Mouse (Mus musculus) intestine, postnatal 0 days (tissue): ENCODE measurements around the gene Slc7a5. TPM values are rescaled to one million over a fixed set of nuclear protein-coding genes. Genes with fewer than 3 reads are reported as not detected.
A peak's percentile ranks its signal among the peaks of the same experiment; 100 is the strongest.

ENCODE experiments used
- ATAC-seq: fragments of 200-750 bp; cut with Nextera tagmentation; 2 replicates; pipeline ENCODE4 v1.8.0; 2017; ENCODE audit warnings: mild to moderate bottlenecking, moderate TSS enrichment, moderate library complexity
- H3K27ac ChIP-seq: fragments of 300-500 bp; sonication (generic); 2 replicates; pipeline ENCODE4 v1.5.1; 2014; ENCODE audit warnings: mild to moderate bottlenecking, low read depth, low read length, moderate library complexity
- H3K27me3 ChIP-seq: fragments of 300-500 bp; sonication (generic); replicated peaks from 2 replicates; pipeline ENCODE4 v1.6.1; 2014; ENCODE audit warnings: low read length, mixed read lengths; ENCODE audit not compliant: control insufficient read depth, insufficient read depth
- H3K36me3 ChIP-seq: fragments of 300-500 bp; sonication (generic); 2 replicates; pipeline ENCODE4 v1.6.1; 2014; ENCODE audit warnings: mild to moderate bottlenecking, moderate library complexity; ENCODE audit not compliant: control insufficient read depth, insufficient read depth
- H3K4me1 ChIP-seq: fragments of 300-500 bp; sonication (generic); replicated peaks from 2 replicates; pipeline ENCODE4 v1.6.1; 2014; ENCODE audit warnings: antibody characterized with exemption, low read length, mixed read lengths; ENCODE audit not compliant: control insufficient read depth, insufficient read depth
- H3K4me2 ChIP-seq: fragments of 300-500 bp; sonication (generic); replicated peaks from 2 replicates; pipeline ENCODE4 v1.6.1; 2014; ENCODE audit warnings: low read depth, mild to moderate bottlenecking, moderate library complexity
- H3K4me3 ChIP-seq: fragments of 300-500 bp; sonication (generic); 2 replicates; pipeline ENCODE4 v1.5.1; 2014; ENCODE audit warnings: low read depth, low read length
- H3K9ac ChIP-seq: fragments of 300-500 bp; sonication (generic); 2 replicates; pipeline ENCODE4 v1.6.1; 2014; ENCODE audit warnings: mild to moderate bottlenecking, low read depth, low read length
- H3K9me3 ChIP-seq: fragments of 300-500 bp; sonication (generic); 2 replicates; pipeline ENCODE4 v1.6.1; 2016; ENCODE audit warnings: mixed run types; ENCODE audit not compliant: control insufficient read depth
- CTCF ChIP-seq: sonication (generic); IDR thresholded peaks from 2 replicates; pipeline ENCODE4 v1.5.1; 2016; ENCODE audit warnings: low read depth, mild to moderate bottlenecking, control low read depth, antibody characterized with exemption, moderate library complexity
- WGBS: fragments of 180-500 bp; shearing (Covaris S2); extraction: QIAGEN DNeasy Blood & Tissue Kit; methylation state at CpG from one replicate; pipeline ENCODE4 v1.1.7; 2014; 5-methylcytosine and 5-hydroxymethylcytosine counted together
- polyA plus RNA-seq: library from polyadenylated mRNA; unstranded; fragments of >200 nt; fragmentation: Nextera tagmentation; extraction: Ambion mirVana; gene quantifications from 2 replicates; pipeline ENCODE4 v1.2.1, GENCODE M21; 2015

Gene Slc7a5
- polyA plus RNA-seq, 1 experiment from 2014 or later: 6.1 TPM

GRCm38 (mm10) chr8:121938732-121939131 is 31.2 kb upstream of the Slc7a5 start:
- TF ChIP-seq CTCF: no peak
- WGBS: 73% methylated on average over 7 of the region's 7 CpGs
- Histone ChIP-seq H3K27ac (no peak overlapping the region), H3K4me3 (no peak overlapping the region), H3K4me1 (no peaks in the 10 kb centered on the region), H3K27me3 (no peaks in the 10 kb centered on the region), H3K9me3 (no peaks in the 10 kb centered on the region), H3K4me2 (no peak overlapping the region), H3K9ac (no peak overlapping the region), H3K36me3 (no peaks in the 10 kb centered on the region)
- no peak for ATAC-seq

- Histone ChIP-seq H3K4me1 (no peaks in the 10 kb centered on the region), H3K4me2 (no peak overlapping the region), H3K4me3 (no peak overlapping the region), H3K27ac (no peak overlapping the region), H3K9ac (no peak overlapping the region), H3K27me3 (no peaks in the 10 kb centered on the region), H3K36me3 (no peaks in the 10 kb centered on the region), H3K9me3 (no peaks in the 10 kb centered on the region)
- TF ChIP-seq CTCF: no peak
- ATAC-seq: no peak
- 61% methylated on average over 14 of the region's 14 CpGs for WGBS
Measured at GRCm38 (mm10) chr8:121936391-121936790, 28.9 kb upstream of the Slc7a5 start.

- no peak overlapping the region for H3K27ac ChIP-seq
- 60% methylated on average over 12 of the region's 12 CpGs for WGBS
Measured at GRCm38 (mm10) chr8:121935341-121936294, 28.1 kb upstream of the Slc7a5 start.

GRCm38 (mm10) chr8:121934923-121935322 is 27.4 kb upstream of the Slc7a5 start:
- no peak overlapping the region for H3K4me3 ChIP-seq
- no peaks in the 10 kb centered on the region for H3K27me3 ChIP-seq
- no peaks in the 10 kb centered on the region for H3K9me3 ChIP-seq
- TF ChIP-seq CTCF: no peak
- no peak overlapping the region for H3K9ac ChIP-seq
- H3K27ac ChIP-seq: no peak overlapping the region
- H3K36me3 ChIP-seq: no peaks in the 10 kb centered on the region
- no peak overlapping the region for H3K4me2 ChIP-seq
- no peak for ATAC-seq
- H3K4me1 ChIP-seq: no peaks in the 10 kb centered on the region

More at GRCm38 (mm10) chr8:121935341-121936294, 28.1 kb upstream of the Slc7a5 start:
- peak; percentile 64 for TF ChIP-seq CTCF
- H3K27me3 ChIP-seq: no peaks in the 10 kb centered on the region
- no peak overlapping the region for H3K4me2 ChIP-seq
- H3K4me3 ChIP-seq: no peak overlapping the region
- H3K4me1 ChIP-seq: no peaks in the 10 kb centered on the region
- H3K9ac ChIP-seq: no peak overlapping the region
- H3K36me3 ChIP-seq: no peaks in the 10 kb centered on the region
- no peak for ATAC-seq
- no peaks in the 10 kb centered on the region for H3K9me3 ChIP-seq

- ATAC-seq: no peak; the same call in 1 of the 2 replicates
- Histone ChIP-seq H3K4me1 (no peaks in the 10 kb centered on the region), H3K9me3 (no peaks in the 10 kb centered on the region), H3K9ac (no peak overlapping the region), H3K36me3 (no peaks in the 10 kb centered on the region), H3K27me3 (no peaks in the 10 kb centered on the region), H3K27ac (no peak overlapping the region), H3K4me3 (no peak overlapping the region), H3K4me2 (no peak overlapping the region)
- peak; percentile 76 for TF ChIP-seq CTCF
- 44% methylated on average over 4 of the region's 4 CpGs for WGBS
Measured at GRCm38 (mm10) chr8:121934506-121934905, 27.0 kb upstream of the Slc7a5 start.

- no peaks in the 10 kb centered on the region for H3K4me1 ChIP-seq
- 82% methylated on average over 14 of the region's 14 CpGs for WGBS
- no peaks in the 10 kb centered on the region for H3K27me3 ChIP-seq
- H3K9ac ChIP-seq: no peak overlapping the region
- TF ChIP-seq CTCF: peak; percentile 46
- no peak for ATAC-seq
- H3K36me3 ChIP-seq: no peaks in the 10 kb centered on the region
- no peak overlapping the region for H3K4me2 ChIP-seq
- no peak overlapping the region for H3K27ac ChIP-seq
- H3K4me3 ChIP-seq: no peak overlapping the region
- no peaks in the 10 kb centered on the region for H3K9me3 ChIP-seq
Measured at GRCm38 (mm10) chr8:121932668-121933520, 25.4 kb upstream of the Slc7a5 start.
